Mouse (Mus musculus): ENCODE results near the gene Mgea5. TPM values are rescaled to one million over a fixed set of nuclear protein-coding genes. Genes with fewer than 3 reads are reported as not detected.
A peak's percentile ranks its signal among the peaks of the same experiment; 100 is the strongest.

Mgea5 gene
- polyA plus RNA-seq, 1 experiment from 2014 or later: 68.9 TPM

- Histone ChIP-seq H3K27ac (no peak overlapping the region), H3K27me3 (ENCODE audit: low read depth, poor library complexity, severe bottlenecking) (no peaks in the 10 kb centered on the region), H3K4me3 (no peak overlapping the region), H3K9me3 (replicated peaks) (no peaks in the 10 kb centered on the region), H3K4me1 (no peaks in the 10 kb centered on the region), H3K36me3 (no peaks in the 10 kb centered on the region)
- DNase-seq (ENCODE audit: low spot score): no peak
- WGBS: 72% methylated on average over 13 of the region's 13 CpGs
Observed at GRCm38 (mm10) chr19:45789888-45790874, 6.5 kb upstream of the Mgea5 start.

- Histone ChIP-seq H3K27me3 (ENCODE audit: low read depth, poor library complexity, severe bottlenecking) (no peaks in the 10 kb centered on the region), H3K4me3 (no peak overlapping the region), H3K9me3 (replicated peaks) (no peaks in the 10 kb centered on the region), H3K36me3 (no peaks in the 10 kb centered on the region), H3K27ac (no peak overlapping the region), H3K4me1 (no peaks in the 10 kb centered on the region)
- DNase-seq (ENCODE audit: low spot score): no peak
- WGBS: 65% methylated on average over 7 of the region's 7 CpGs
Observed at GRCm38 (mm10) chr19:45789365-45789764, 5.7 kb upstream of the Mgea5 start.

- 0 out of 2 replicates have a peak, but pooled peaks cover 5% of the 10 kb centered on the region for H3K4me1 ChIP-seq
- H3K9me3 ChIP-seq (replicated peaks): no peaks in the 10 kb centered on the region
- DNase-seq (ENCODE audit: low spot score): no peak
- H3K27me3 ChIP-seq (ENCODE audit: low read depth, poor library complexity, severe bottlenecking): no peaks in the 10 kb centered on the region
- H3K4me3 ChIP-seq: no peak overlapping the region
- H3K27ac ChIP-seq: no peak overlapping the region
- WGBS: 90% methylated on average over 4 of the region's 4 CpGs
- no peaks in the 10 kb centered on the region for H3K36me3 ChIP-seq
Observed at GRCm38 (mm10) chr19:45788337-45788736, 4.7 kb upstream of the Mgea5 start.

GRCm38 (mm10) chr19:45787450-45787849 lies 3.8 kb upstream of the Mgea5 start:
- H3K9me3 ChIP-seq (replicated peaks): no peaks in the 10 kb centered on the region
- DNase-seq (ENCODE audit: low spot score): no peak
- no peak overlapping the region for H3K4me3 ChIP-seq
- H3K36me3 ChIP-seq: no peaks in the 10 kb centered on the region
- H3K4me1 ChIP-seq: 0 out of 2 replicates have a peak, but pooled peaks cover 5% of the 10 kb centered on the region
- H3K27me3 ChIP-seq (ENCODE audit: low read depth, poor library complexity, severe bottlenecking): no peaks in the 10 kb centered on the region
- WGBS: 74% methylated on average over 3 of the region's 3 CpGs
- no peak overlapping the region for H3K27ac ChIP-seq

- Histone ChIP-seq H3K27me3 (ENCODE audit: low read depth, poor library complexity, severe bottlenecking) (no peaks in the 10 kb centered on the region), H3K9me3 (replicated peaks) (no peaks in the 10 kb centered on the region), H3K36me3 (peaks cover 12% of the 10 kb centered on the region), H3K27ac (no peak overlapping the region), H3K4me1 (peaks cover 22% of the 10 kb centered on the region), H3K4me3 (no peak overlapping the region)
- WGBS: 69% methylated on average over 3 of the region's 3 CpGs
- DNase-seq (ENCODE audit: low spot score): no peak
Observed at GRCm38 (mm10) chr19:45785470-45785869, 1.8 kb upstream of the Mgea5 start.

GRCm38 (mm10) chr19:45783933-45784576 lies 418 bp upstream of the Mgea5 start:
- peaks cover 26% of the 10 kb centered on the region for H3K36me3 ChIP-seq
- H3K27me3 ChIP-seq (ENCODE audit: low read depth, poor library complexity, severe bottlenecking): no peaks in the 10 kb centered on the region
- no peaks in the 10 kb centered on the region for H3K9me3 ChIP-seq (replicated peaks)
- peaks cover 25% of the 10 kb centered on the region for H3K4me1 ChIP-seq
- no peak for DNase-seq (ENCODE audit: low spot score)
- WGBS: 36% methylated on average over 17 of the region's 17 CpGs
- H3K4me3 ChIP-seq: peak overlapping the region; percentile 84
- H3K27ac ChIP-seq: peak overlapping the region; percentile 95

- Histone ChIP-seq H3K27me3 (ENCODE audit: low read depth, poor library complexity, severe bottlenecking) (no peaks in the 10 kb centered on the region), H3K4me1 (peaks cover 25% of the 10 kb centered on the region), H3K36me3 (peaks cover 42% of the 10 kb centered on the region), H3K9me3 (replicated peaks) (no peaks in the 10 kb centered on the region), H3K4me3 (peak overlapping the region; percentile 84), H3K27ac (peak overlapping the region; percentile 95)
- under 1% methylated on average over 36 of the region's 36 CpGs for WGBS
- DNase-seq (ENCODE audit: low spot score): peak; percentile 76
Observed at GRCm38 (mm10) chr19:45782315-45783001, 1.2 kb downstream of the Mgea5 start.

GRCm38 (mm10) chr19:45781676-45782075 lies 2.0 kb downstream of the Mgea5 start:
- WGBS: 73% methylated on average over 8 of the region's 8 CpGs
- H3K27me3 ChIP-seq (ENCODE audit: low read depth, poor library complexity, severe bottlenecking): no peaks in the 10 kb centered on the region
- H3K9me3 ChIP-seq (replicated peaks): no peaks in the 10 kb centered on the region
- peaks cover 50% of the 10 kb centered on the region for H3K36me3 ChIP-seq
- DNase-seq (ENCODE audit: low spot score): no peak
- H3K4me3 ChIP-seq: peak overlapping the region; percentile 84
- H3K27ac ChIP-seq: no peak overlapping the region
- H3K4me1 ChIP-seq: peaks cover 25% of the 10 kb centered on the region

- no peak for DNase-seq (ENCODE audit: low spot score)
- H3K4me1 ChIP-seq: peaks cover 25% of the 10 kb centered on the region
- no peaks in the 10 kb centered on the region for H3K27me3 ChIP-seq (ENCODE audit: low read depth, poor library complexity, severe bottlenecking)
- 91% methylated on average over 13 of the region's 13 CpGs for WGBS
- H3K27ac ChIP-seq: no peak overlapping the region
- H3K9me3 ChIP-seq (replicated peaks): no peaks in the 10 kb centered on the region
- H3K4me3 ChIP-seq: peak overlapping the region; percentile 84; the same call in 1 of the 2 replicates
- H3K36me3 ChIP-seq: peaks cover 63% of the 10 kb centered on the region
Observed at GRCm38 (mm10) chr19:45780350-45780915, 3.2 kb downstream of the Mgea5 start.

- Histone ChIP-seq H3K36me3 (peaks cover 100% of the 10 kb centered on the region), H3K9me3 (replicated peaks) (no peaks in the 10 kb centered on the region), H3K27me3 (ENCODE audit: low read depth, poor library complexity, severe bottlenecking) (no peaks in the 10 kb centered on the region), H3K27ac (no peak overlapping the region), H3K4me1 (peaks cover 3% of the 10 kb centered on the region), H3K4me3 (no peak overlapping the region)
- DNase-seq (ENCODE audit: low spot score): no peak
- 77% methylated on average over 2 of the region's 2 CpGs for WGBS
Observed at GRCm38 (mm10) chr19:45775486-45775885, 8.2 kb downstream of the Mgea5 start.

- H3K9me3 ChIP-seq (replicated peaks): no peaks in the 10 kb centered on the region
- H3K27ac ChIP-seq: no peak overlapping the region
- DNase-seq (ENCODE audit: low spot score): no peak
- H3K4me1 ChIP-seq: no peaks in the 10 kb centered on the region
- no peaks in the 10 kb centered on the region for H3K27me3 ChIP-seq (ENCODE audit: low read depth, poor library complexity, severe bottlenecking)
- WGBS: 96% methylated on average over 5 of the region's 5 CpGs
- H3K36me3 ChIP-seq: peaks cover 100% of the 10 kb centered on the region
- no peak overlapping the region for H3K4me3 ChIP-seq
Observed at GRCm38 (mm10) chr19:45771501-45771900, 12.1 kb downstream of the Mgea5 start.

- 90% methylated on average over 3 of the region's 3 CpGs for WGBS
- no peaks in the 10 kb centered on the region for H3K4me1 ChIP-seq
- peaks cover 96% of the 10 kb centered on the region for H3K36me3 ChIP-seq
Observed at GRCm38 (mm10) chr19:45760810-45761209, 22.8 kb downstream of the Mgea5 start.

More at GRCm38 (mm10) chr19:45760810-45761209, 22.8 kb downstream of the Mgea5 start:
- DNase-seq (ENCODE audit: low spot score): no peak
- Histone ChIP-seq H3K27me3 (ENCODE audit: low read depth, poor library complexity, severe bottlenecking) (no peaks in the 10 kb centered on the region), H3K4me3 (no peak overlapping the region), H3K9me3 (replicated peaks) (no peaks in the 10 kb centered on the region), H3K27ac (no peak overlapping the region)

Data from limb, embryonic 10.5 days (tissue).